Mouse (Mus musculus): Measurements from ENCODE around the gene Egln1.

The Egln1 gene

GRCm38 (mm10) chr8:124947865-124948732 is 1.0 kb downstream of the Egln1 start:
- DNase-seq (ENCODE audit: low spot score in 2 of 2), result peak; percentile 39 to 44

- DNase-seq (ENCODE audit: low spot score in 2 of 2), result no peak
Measured at GRCm38 (mm10) chr8:124944406-124944805, 4.7 kb downstream of the Egln1 start.

DNA sequence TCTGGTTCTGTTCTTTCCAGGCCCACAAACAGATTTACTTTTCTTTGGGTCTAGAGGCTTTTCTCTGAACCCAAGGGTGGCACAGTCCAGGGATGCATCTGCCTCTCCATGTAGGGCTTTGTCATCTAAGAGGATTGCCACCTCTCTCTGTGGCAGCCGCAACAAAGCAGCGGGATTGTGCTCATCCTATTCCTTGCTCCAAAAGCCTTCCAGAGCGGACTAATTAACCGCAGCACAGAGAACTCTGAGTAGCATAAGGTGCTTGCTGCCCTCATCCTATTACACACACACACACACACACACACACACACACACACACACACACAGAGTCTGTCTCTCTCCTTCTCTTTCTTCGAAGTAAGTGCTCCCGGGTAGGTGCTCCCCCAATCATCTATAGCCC is 5.3 kb downstream of the Egln1 start:
- DNase-seq (ENCODE audit: low spot score in 2 of 2), result no peak

DNA sequence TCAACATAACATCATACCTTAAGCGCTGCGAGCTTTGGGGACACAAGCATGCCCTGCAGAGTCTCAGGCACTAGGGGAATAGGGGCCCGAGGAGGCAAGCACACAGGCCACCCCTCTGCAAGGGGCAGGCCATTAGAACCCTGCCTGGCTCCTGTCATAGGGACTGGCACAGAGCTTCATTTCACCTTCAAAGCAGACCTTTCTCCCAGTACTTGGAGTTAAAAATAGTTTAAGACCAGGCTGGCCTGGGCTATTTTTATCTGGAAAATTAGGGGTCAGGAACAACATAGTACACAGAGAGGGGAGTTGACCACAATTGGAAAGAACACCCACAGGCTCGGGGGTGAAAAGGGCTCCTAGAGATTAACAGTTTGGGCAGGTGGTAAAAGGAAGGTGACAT is 11.8 kb downstream of the Egln1 start:
- DNase-seq (ENCODE audit: low spot score in 2 of 2), result peak in 1 of 2 experiments; percentile 58

- no peak for DNase-seq (ENCODE audit: low spot score in 2 of 2)
Measured at GRCm38 (mm10) chr8:124936699-124937098, 12.4 kb downstream of the Egln1 start.

DNA sequence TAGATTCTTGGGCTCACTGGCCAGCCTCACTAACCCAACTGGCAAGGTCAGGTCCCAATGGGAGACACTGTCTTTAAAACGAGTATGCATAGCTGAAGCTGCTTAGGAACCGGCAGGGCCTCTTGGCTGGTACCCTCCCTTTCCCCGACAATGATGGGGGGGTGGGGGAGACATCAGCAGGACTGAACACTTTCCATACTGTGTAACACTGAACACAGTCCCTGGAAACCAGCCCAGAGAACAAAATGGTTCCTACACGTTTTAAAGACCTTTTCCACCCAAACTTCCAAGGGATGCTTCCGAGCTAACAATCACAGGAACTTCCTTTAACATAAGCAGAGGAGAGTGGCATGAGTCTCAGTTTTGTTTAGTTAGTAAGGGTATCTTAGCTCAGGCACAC is 14.0 kb downstream of the Egln1 start:
- no peak for DNase-seq (ENCODE audit: low spot score in 2 of 2)

DNA sequence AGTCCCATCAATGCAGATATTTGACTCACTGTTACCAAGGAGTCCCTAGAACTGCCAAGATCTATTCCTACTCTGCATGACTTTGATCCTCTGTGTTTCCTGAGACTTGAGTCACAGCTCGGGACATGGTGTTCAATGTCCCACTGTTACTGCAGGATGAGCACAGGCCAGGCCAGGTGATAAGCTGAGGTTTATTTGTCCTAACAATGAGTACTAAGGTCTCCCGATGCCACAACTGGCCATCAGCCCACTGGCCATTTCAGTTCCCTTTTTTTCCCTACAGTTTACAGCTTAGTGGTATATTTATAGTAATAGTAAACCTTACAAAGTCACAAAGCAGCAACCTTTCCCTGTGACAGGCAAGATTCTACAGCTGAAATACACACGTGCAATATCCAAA is 16.7 kb downstream of the Egln1 start:
- no peak for DNase-seq (ENCODE audit: low spot score in 2 of 2)

DNA sequence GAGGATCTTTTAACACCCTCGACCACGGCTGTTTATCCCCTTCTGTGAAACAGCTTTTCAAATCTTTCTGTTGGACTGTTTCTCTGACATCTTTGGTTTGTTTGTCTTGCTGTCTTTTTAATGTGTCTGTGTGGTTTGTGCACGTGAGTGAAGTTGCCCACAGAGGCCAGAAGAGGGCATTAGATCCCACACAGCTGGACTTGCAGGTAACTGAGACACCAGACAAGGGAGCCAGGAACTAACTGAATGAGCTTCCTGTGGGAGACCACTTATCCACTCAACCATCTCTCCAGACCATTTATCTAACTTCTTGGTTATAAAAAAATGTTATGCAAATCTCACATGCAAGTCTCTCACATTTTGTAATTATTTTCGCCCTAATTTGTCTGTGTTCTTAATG is 18.5 kb downstream of the Egln1 start:
- no peak for DNase-seq (ENCODE audit: low spot score in 2 of 2)

DNA sequence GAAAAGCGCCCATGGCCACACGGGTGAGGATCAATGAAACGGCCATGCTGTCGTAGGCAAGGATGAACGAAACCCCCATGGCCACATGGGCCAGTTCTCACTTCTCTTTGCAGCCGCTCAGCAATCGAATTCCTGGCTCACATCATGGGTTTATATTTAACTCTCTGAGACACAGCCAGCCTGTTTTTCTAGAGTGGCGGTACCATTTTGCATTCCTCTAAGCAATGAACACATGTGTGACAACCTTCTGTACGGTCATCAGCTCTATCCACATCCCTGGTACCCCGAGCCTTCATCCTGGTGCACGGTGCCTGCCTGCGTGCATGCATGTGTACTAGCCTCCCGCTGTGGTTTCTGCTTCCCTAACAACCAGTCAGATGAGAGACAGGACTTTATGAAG is 19.0 kb downstream of the Egln1 start:
- DNase-seq (ENCODE audit: low spot score in 2 of 2), result no peak

- DNase-seq (ENCODE audit: low spot score in 2 of 2), result no peak
Measured at GRCm38 (mm10) chr8:124929006-124929405, 20.1 kb downstream of the Egln1 start.

GRCm38 (mm10) chr8:124926351-124926771 is 22.8 kb downstream of the Egln1 start:
- peak; percentile 71 to 80 for DNase-seq (ENCODE audit: low spot score in 2 of 2)

- no peak for DNase-seq (ENCODE audit: low spot score in 2 of 2)
Measured at GRCm38 (mm10) chr8:124925544-124926266, 23.4 kb downstream of the Egln1 start.

GRCm38 (mm10) chr8:124923971-124924652 is 25.0 kb downstream of the Egln1 start:
- peak; percentile 60 to 76 for DNase-seq (ENCODE audit: low spot score in 2 of 2)

DNA sequence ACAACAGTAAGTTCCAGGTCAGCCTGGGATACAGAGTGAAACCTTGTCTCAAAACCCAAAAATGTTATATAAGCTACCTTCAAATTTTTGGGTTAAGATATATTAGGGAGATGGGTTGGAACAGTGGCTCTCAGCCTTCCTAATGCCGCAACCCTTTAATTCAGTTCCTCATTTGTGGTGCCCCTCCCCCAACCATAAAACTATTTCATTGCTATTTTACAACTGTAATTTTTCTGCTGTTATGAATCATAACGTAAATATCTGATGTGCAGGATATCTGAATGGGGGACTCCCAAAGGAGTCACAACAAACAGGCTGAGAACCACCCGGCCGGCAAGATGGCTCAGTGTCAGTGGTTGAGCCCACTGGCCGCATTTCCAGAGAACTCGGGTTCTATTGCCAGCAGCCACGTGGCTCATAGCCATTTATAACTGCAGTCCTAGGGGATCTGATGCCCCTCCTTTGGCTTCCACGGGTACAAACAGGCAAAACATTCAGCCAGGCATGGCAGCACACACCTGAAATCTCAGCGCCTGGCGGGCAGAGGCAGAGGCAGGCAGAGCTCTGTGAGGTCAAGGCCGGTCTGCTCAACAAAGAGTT is 26.5 kb downstream of the Egln1 start:
- no peak for DNase-seq (ENCODE audit: low spot score in 2 of 2)

GRCm38 (mm10) chr8:124921369-124922279 is 27.5 kb downstream of the Egln1 start:
- peak; percentile 54 to 63 for DNase-seq (ENCODE audit: low spot score in 2 of 2)

- DNase-seq (ENCODE audit: low spot score in 2 of 2), result no peak
Measured at GRCm38 (mm10) chr8:124917741-124918484, 31.2 kb downstream of the Egln1 start.

GRCm38 (mm10) chr8:124914061-124914460 is 35.1 kb downstream of the Egln1 start:
- no peak for DNase-seq (ENCODE audit: low spot score in 2 of 2)

- no peak for DNase-seq (ENCODE audit: low spot score in 2 of 2)
Measured at GRCm38 (mm10) chr8:124911938-124912872, 36.9 kb downstream of the Egln1 start.

GRCm38 (mm10) chr8:124910349-124910748 is 38.8 kb downstream of the Egln1 start:
- DNase-seq (ENCODE audit: low spot score in 2 of 2), result no peak

All from heart, adult 9 months (tissue).